Mouse (Mus musculus) midbrain, embryonic 15.5 days (tissue): ENCODE data around the gene Ptgis. TPM values are rescaled to one million over a fixed set of nuclear protein-coding genes. Genes with fewer than 3 reads are reported as not detected.

ENCODE experiments used
- ATAC-seq: fragments of 200-750 bp; cut with Nextera tagmentation; replicated peaks from 2 replicates; pipeline ENCODE4 v1.8.0; 2017; ENCODE audit warnings: moderate TSS enrichment
- H3K27ac ChIP-seq: fragments of 300-500 bp; sonication (generic); 2 replicates; pipeline ENCODE4 v1.5.1; 2015; ENCODE audit warnings: mild to moderate bottlenecking, inconsistent platforms
- H3K27me3 ChIP-seq: fragments of 300-500 bp; sonication (generic); replicated peaks from 2 replicates; pipeline ENCODE4 v1.6.1; 2015; ENCODE audit warnings: inconsistent platforms
- H3K36me3 ChIP-seq: fragments of 300-500 bp; sonication (generic); replicated peaks from 2 replicates; pipeline ENCODE4 v1.6.1; 2015; ENCODE audit warnings: inconsistent platforms
- H3K4me1 ChIP-seq: fragments of 300-500 bp; sonication (generic); 2 replicates; pipeline ENCODE4 v1.6.1; 2015; ENCODE audit warnings: inconsistent platforms
- H3K4me2 ChIP-seq: fragments of 300-500 bp; sonication (generic); 2 replicates; pipeline ENCODE4 v1.6.1; 2015; ENCODE audit warnings: inconsistent platforms, mild to moderate bottlenecking, moderate library complexity
- H3K4me3 ChIP-seq: fragments of 300-500 bp; sonication (generic); 2 replicates; pipeline ENCODE4 v1.5.1; 2015; ENCODE audit warnings: mild to moderate bottlenecking, inconsistent platforms
- H3K9ac ChIP-seq: fragments of 300-500 bp; sonication (generic); 2 replicates; pipeline ENCODE4 v1.6.1; 2015; ENCODE audit warnings: mild to moderate bottlenecking, inconsistent platforms
- H3K9me3 ChIP-seq: fragments of 300-500 bp; sonication (generic); 2 replicates; pipeline ENCODE4 v1.6.1; 2016; ENCODE audit warnings: inconsistent platforms
- WGBS: fragments of 180-500 bp; shearing (Covaris S2); methylation state at CpG from one replicate; pipeline ENCODE4 v1.1.7; 2015; ENCODE audit warnings: mixed read lengths; 5-methylcytosine and 5-hydroxymethylcytosine counted together
- polyA plus RNA-seq: library from polyadenylated mRNA; unstranded; fragments of >200 nt; fragmentation: Nextera tagmentation; extraction: Ambion mirVana; gene quantifications from 2 replicates; pipeline ENCODE4 v1.2.1, GENCODE M21; 2015

Ptgis gene
- polyA plus RNA-seq, 1 experiment from 2014 or later = 4.3 TPM

GRCm38 (mm10) chr2:167237224-167237623 lies 3.2 kb downstream of the Ptgis start:
- H3K9ac ChIP-seq = no peak overlapping the region
- H3K36me3 ChIP-seq = no peaks in the 10 kb centered on the region
- no peak overlapping the region for H3K4me3 ChIP-seq
- H3K4me1 ChIP-seq = peaks cover 11% of the 10 kb centered on the region
- ATAC-seq = no peak
- H3K27me3 ChIP-seq = peaks cover 12% of the 10 kb centered on the region; the same call in 1 of the 2 replicates
- H3K9me3 ChIP-seq = no peaks in the 10 kb centered on the region
- WGBS = 86% methylated on average over 9 of the region's 9 CpGs
- H3K27ac ChIP-seq = no peak overlapping the region
- H3K4me2 ChIP-seq = no peak overlapping the region

- no peak for ATAC-seq
- Histone ChIP-seq H3K27ac (no peak overlapping the region), H3K27me3 (peaks cover 12% of the 10 kb centered on the region; the same call in 1 of the 2 replicates), H3K4me3 (no peak overlapping the region), H3K4me1 (peaks cover 11% of the 10 kb centered on the region), H3K9me3 (no peaks in the 10 kb centered on the region), H3K9ac (no peak overlapping the region), H3K36me3 (no peaks in the 10 kb centered on the region), H3K4me2 (no peak overlapping the region)
- 97% methylated on average over 4 of the region's 4 CpGs for WGBS
These were observed 4.2 kb downstream of the Ptgis start for GRCm38 (mm10) chr2:167236174-167236573.

- Histone ChIP-seq H3K27me3 (peaks cover 10% of the 10 kb centered on the region; the same call in 1 of the 2 replicates), H3K9ac (no peak overlapping the region), H3K9me3 (no peaks in the 10 kb centered on the region), H3K4me3 (no peak overlapping the region), H3K36me3 (no peaks in the 10 kb centered on the region), H3K27ac (no peak overlapping the region), H3K4me2 (no peak overlapping the region), H3K4me1 (peaks cover 8% of the 10 kb centered on the region)
- ATAC-seq = no peak
- WGBS = 79% methylated on average over 17 of the region's 17 CpGs
These were observed 4.9 kb downstream of the Ptgis start for GRCm38 (mm10) chr2:167235338-167236018.

- no peak overlapping the region for H3K27ac ChIP-seq
These were observed 6.6 kb downstream of the Ptgis start for GRCm38 (mm10) chr2:167233771-167234170.

GRCm38 (mm10) chr2:167233009-167233335 lies 7.4 kb downstream of the Ptgis start:
- Histone ChIP-seq H3K27ac (no peak overlapping the region), H3K4me1 (no peaks in the 10 kb centered on the region), H3K4me3 (no peak overlapping the region), H3K9me3 (no peaks in the 10 kb centered on the region), H3K9ac (no peak overlapping the region), H3K36me3 (no peaks in the 10 kb centered on the region), H3K27me3 (no peaks in the 10 kb centered on the region), H3K4me2 (no peak overlapping the region)
- ATAC-seq = no peak
- 81% methylated on average over 5 of the region's 5 CpGs for WGBS

More at GRCm38 (mm10) chr2:167233771-167234170, 6.6 kb downstream of the Ptgis start:
- H3K36me3 ChIP-seq = no peaks in the 10 kb centered on the region
- no peak overlapping the region for H3K4me3 ChIP-seq
- WGBS = 58% methylated on average over 14 of the region's 14 CpGs
- H3K4me2 ChIP-seq = no peak overlapping the region
- H3K9me3 ChIP-seq = no peaks in the 10 kb centered on the region
- ATAC-seq = no peak
- H3K9ac ChIP-seq = no peak overlapping the region
- no peaks in the 10 kb centered on the region for H3K4me1 ChIP-seq
- peaks cover 3% of the 10 kb centered on the region; the same call in 1 of the 2 replicates for H3K27me3 ChIP-seq

GRCm38 (mm10) chr2:167232132-167233008 lies 8.0 kb downstream of the Ptgis start:
- Histone ChIP-seq H3K27ac (no peak overlapping the region), H3K27me3 (no peaks in the 10 kb centered on the region), H3K4me1 (no peaks in the 10 kb centered on the region), H3K36me3 (no peaks in the 10 kb centered on the region), H3K4me2 (no peak overlapping the region), H3K9ac (no peak overlapping the region), H3K9me3 (no peaks in the 10 kb centered on the region), H3K4me3 (no peak overlapping the region)
- no peak for ATAC-seq
- 59% methylated on average over 14 of the region's 14 CpGs for WGBS

- Histone ChIP-seq H3K36me3 (no peaks in the 10 kb centered on the region), H3K9me3 (no peaks in the 10 kb centered on the region), H3K27me3 (no peaks in the 10 kb centered on the region), H3K4me3 (no peak overlapping the region), H3K9ac (no peak overlapping the region), H3K4me2 (no peak overlapping the region), H3K27ac (no peak overlapping the region), H3K4me1 (no peaks in the 10 kb centered on the region)
- ATAC-seq = no peak
- WGBS = 5% methylated on average over 15 of the region's 15 CpGs
These were observed 9.8 kb downstream of the Ptgis start for GRCm38 (mm10) chr2:167230554-167230953.

- WGBS = 84% methylated on average over 7 of the region's 7 CpGs
- Histone ChIP-seq H3K36me3 (no peaks in the 10 kb centered on the region), H3K4me1 (no peaks in the 10 kb centered on the region), H3K4me3 (no peak overlapping the region), H3K4me2 (no peak overlapping the region), H3K27me3 (no peaks in the 10 kb centered on the region), H3K9me3 (no peaks in the 10 kb centered on the region), H3K9ac (no peak overlapping the region), H3K27ac (no peak overlapping the region)
- ATAC-seq = no peak
These were observed 15.5 kb downstream of the Ptgis start for GRCm38 (mm10) chr2:167224937-167225336.

GRCm38 (mm10) chr2:167224194-167224593 lies 16.2 kb downstream of the Ptgis start:
- Histone ChIP-seq H3K9me3 (no peaks in the 10 kb centered on the region), H3K36me3 (no peaks in the 10 kb centered on the region), H3K9ac (no peak overlapping the region), H3K4me3 (no peak overlapping the region), H3K4me2 (no peak overlapping the region), H3K4me1 (peaks cover 2% of the 10 kb centered on the region), H3K27ac (no peak overlapping the region), H3K27me3 (no peaks in the 10 kb centered on the region)
- no peak for ATAC-seq
- WGBS = 94% methylated on average over 6 of the region's 6 CpGs

- Histone ChIP-seq H3K27ac (no peak overlapping the region), H3K9me3 (no peaks in the 10 kb centered on the region), H3K4me3 (no peak overlapping the region), H3K9ac (no peak overlapping the region), H3K4me2 (no peak overlapping the region), H3K36me3 (no peaks in the 10 kb centered on the region), H3K4me1 (peaks cover 3% of the 10 kb centered on the region), H3K27me3 (no peaks in the 10 kb centered on the region)
- no peak; the same call in 1 of the 2 replicates for ATAC-seq
- 24% methylated on average over 7 of the region's 7 CpGs for WGBS
These were observed 18.3 kb downstream of the Ptgis start for GRCm38 (mm10) chr2:167222152-167222551.

- H3K36me3 ChIP-seq = no peaks in the 10 kb centered on the region
- 85% methylated on average over 13 of the region's 13 CpGs for WGBS
- no peak overlapping the region for H3K27ac ChIP-seq
- no peaks in the 10 kb centered on the region for H3K27me3 ChIP-seq
- no peak for ATAC-seq
- H3K4me2 ChIP-seq = no peak overlapping the region
- H3K4me1 ChIP-seq = peaks cover 3% of the 10 kb centered on the region
- no peak overlapping the region for H3K9ac ChIP-seq
- H3K4me3 ChIP-seq = no peak overlapping the region
- H3K9me3 ChIP-seq = no peaks in the 10 kb centered on the region
These were observed 19.1 kb downstream of the Ptgis start for GRCm38 (mm10) chr2:167221159-167221845.

- H3K4me1 ChIP-seq = peaks cover 3% of the 10 kb centered on the region
- no peaks in the 10 kb centered on the region for H3K9me3 ChIP-seq
- whole genome bisulfite sequencing = 92% methylated on average over 5 of the region's 5 CpGs
- H3K27me3 ChIP-seq = no peaks in the 10 kb centered on the region
- H3K4me2 ChIP-seq = no peak overlapping the region
- H3K4me3 ChIP-seq = no peak overlapping the region
- no peaks in the 10 kb centered on the region for H3K36me3 ChIP-seq
- no peak for ATAC-seq
- no peak overlapping the region for H3K27ac ChIP-seq
- no peak overlapping the region for H3K9ac ChIP-seq
These were observed 19.7 kb downstream of the Ptgis start for GRCm38 (mm10) chr2:167220736-167221135.
